Mouse (Mus musculus): ENCODE measurements around the gene Hist1h3c. TPM values are rescaled to one million over a fixed set of nuclear protein-coding genes. Genes with fewer than 3 reads are reported as not detected.
A peak's percentile ranks its signal among the peaks of the same experiment; 100 is the strongest.
"Not testable (repeated sequence)": the region's sequence is repeated elsewhere in the genome, so short reads cannot be mapped to it uniquely, and the experiment has no call there.

Hist1h3c gene
- polyA plus RNA-seq, 1 experiment from 2014 or later, result 1.4 TPM

GRCm38 (mm10) chr13:23757211-23757773 is 11.9 kb upstream of the Hist1h3c start:
- peak overlapping the region; percentile 66 for H3K4me2 ChIP-seq (replicated peaks; ENCODE audit: low read depth)
- no peaks in the 10 kb centered on the region for H3K27me3 ChIP-seq (replicated peaks; ENCODE audit: control insufficient read depth, insufficient read depth, low read length)
- no peaks in the 10 kb centered on the region for H3K9me3 ChIP-seq (ENCODE audit: control insufficient read depth)
- peak overlapping the region; percentile 74 for H3K27ac ChIP-seq (ENCODE audit: low read depth, low read length)
- WGBS, result under 1% methylated on average over 15 of the region's 23 CpGs
- H3K4me3 ChIP-seq (ENCODE audit: low read depth, low read length), result peak overlapping the region; percentile 36
- H3K4me1 ChIP-seq (replicated peaks; ENCODE audit: control insufficient read depth, insufficient read depth, low read length), result peaks cover 5% of the 10 kb centered on the region; the same call in 1 of the 2 replicates
- TF ChIP-seq CTCF (IDR thresholded peaks at IDR 0.05; ENCODE audit: low read depth), result no peak
- H3K9ac ChIP-seq (ENCODE audit: low read depth, low read length), result 0 out of 2 replicates have a peak overlapping the region, but pooled peaks have one; percentile 17
- H3K36me3 ChIP-seq (ENCODE audit: control insufficient read depth, insufficient read depth), result no peaks in the 10 kb centered on the region
- peak; percentile 23 for ATAC-seq

GRCm38 (mm10) chr13:23756790-23757189 is 11.4 kb upstream of the Hist1h3c start, which contains the start of gene Hist1h4b:
Gene Hist1h4b, plus strand, starts transcription at chr13:23757013.
- no peak; the same call in 1 of the 2 replicates for TF ChIP-seq CTCF (IDR thresholded peaks at IDR 0.05; ENCODE audit: low read depth)
- no peaks in the 10 kb centered on the region for H3K27me3 ChIP-seq (replicated peaks; ENCODE audit: control insufficient read depth, insufficient read depth, low read length)
- H3K36me3 ChIP-seq (ENCODE audit: control insufficient read depth, insufficient read depth), result no peaks in the 10 kb centered on the region
- no peaks in the 10 kb centered on the region for H3K9me3 ChIP-seq (ENCODE audit: control insufficient read depth)
- H3K4me2 ChIP-seq (replicated peaks; ENCODE audit: low read depth), result peak within 1 kb of the TSS; percentile 66
- under 1% methylated on average over 15 of the region's 22 CpGs for WGBS
- peaks cover 5% of the 10 kb centered on the region; the same call in 1 of the 2 replicates for H3K4me1 ChIP-seq (replicated peaks; ENCODE audit: control insufficient read depth, insufficient read depth, low read length)
- H3K27ac ChIP-seq (ENCODE audit: low read depth, low read length), result peak within 1 kb of the TSS; percentile 74
- ATAC-seq, result peak; percentile 71
- 0 out of 2 replicates have a peak within 1 kb of the TSS, but pooled peaks have one; percentile 17 for H3K9ac ChIP-seq (ENCODE audit: low read depth, low read length)
- peak within 1 kb of the TSS; percentile 36 for H3K4me3 ChIP-seq (ENCODE audit: low read depth, low read length)

- Histone ChIP-seq H3K27me3 (replicated peaks; ENCODE audit: control insufficient read depth, insufficient read depth, low read length) (no peaks in the 10 kb centered on the region), H3K4me2 (replicated peaks; ENCODE audit: low read depth) (no peak overlapping the region), H3K9ac (ENCODE audit: low read depth, low read length) (no peak overlapping the region), H3K27ac (ENCODE audit: low read depth, low read length) (no peak overlapping the region), H3K9me3 (ENCODE audit: control insufficient read depth) (no peaks in the 10 kb centered on the region), H3K36me3 (ENCODE audit: control insufficient read depth, insufficient read depth) (no peaks in the 10 kb centered on the region), H3K4me3 (ENCODE audit: low read depth, low read length) (no peak overlapping the region), H3K4me1 (replicated peaks; ENCODE audit: control insufficient read depth, insufficient read depth, low read length) (no peaks in the 10 kb centered on the region)
- no peak for TF ChIP-seq CTCF (IDR thresholded peaks at IDR 0.05; ENCODE audit: low read depth)
- ATAC-seq, result no peak
Measured at GRCm38 (mm10) chr13:23755000-23755399, 9.6 kb upstream of the Hist1h3c start.

GRCm38 (mm10) chr13:23753314-23754078 is 8.1 kb upstream of the Hist1h3c start:
- 52% methylated on average over 4 of the region's 4 CpGs for WGBS
- no peaks in the 10 kb centered on the region for H3K4me1 ChIP-seq (replicated peaks; ENCODE audit: control insufficient read depth, insufficient read depth, low read length)
- no peak overlapping the region for H3K9ac ChIP-seq (ENCODE audit: low read depth, low read length)
- H3K4me2 ChIP-seq (replicated peaks; ENCODE audit: low read depth), result no peak overlapping the region; the same call in 1 of the 2 replicates
- no peak for ATAC-seq
- no peaks in the 10 kb centered on the region for H3K27me3 ChIP-seq (replicated peaks; ENCODE audit: control insufficient read depth, insufficient read depth, low read length)
- H3K27ac ChIP-seq (ENCODE audit: low read depth, low read length), result no peak overlapping the region
- no peak for TF ChIP-seq CTCF (IDR thresholded peaks at IDR 0.05; ENCODE audit: low read depth)
- no peaks in the 10 kb centered on the region for H3K36me3 ChIP-seq (ENCODE audit: control insufficient read depth, insufficient read depth)
- H3K9me3 ChIP-seq (ENCODE audit: control insufficient read depth), result no peaks in the 10 kb centered on the region
- no peak overlapping the region for H3K4me3 ChIP-seq (ENCODE audit: low read depth, low read length)

GRCm38 (mm10) chr13:23752742-23753172 is 7.4 kb upstream of the Hist1h3c start:
- H3K4me1 ChIP-seq (replicated peaks; ENCODE audit: control insufficient read depth, insufficient read depth, low read length), result peaks cover 3% of the 10 kb centered on the region; the same call in 1 of the 2 replicates
- no peak for ATAC-seq
- no peak for TF ChIP-seq CTCF (IDR thresholded peaks at IDR 0.05; ENCODE audit: low read depth)
- H3K27ac ChIP-seq (ENCODE audit: low read depth, low read length), result no peak overlapping the region
- H3K36me3 ChIP-seq (ENCODE audit: control insufficient read depth, insufficient read depth), result no peaks in the 10 kb centered on the region
- H3K4me2 ChIP-seq (replicated peaks; ENCODE audit: low read depth), result peak overlapping the region; percentile 47
- H3K9ac ChIP-seq (ENCODE audit: low read depth, low read length), result no peak overlapping the region
- WGBS, result 8% methylated on average over 6 of the region's 6 CpGs
- no peaks in the 10 kb centered on the region for H3K27me3 ChIP-seq (replicated peaks; ENCODE audit: control insufficient read depth, insufficient read depth, low read length)
- H3K9me3 ChIP-seq (ENCODE audit: control insufficient read depth), result no peaks in the 10 kb centered on the region
- peak overlapping the region; percentile 20; the same call in 1 of the 2 replicates for H3K4me3 ChIP-seq (ENCODE audit: low read depth, low read length)

DNA sequence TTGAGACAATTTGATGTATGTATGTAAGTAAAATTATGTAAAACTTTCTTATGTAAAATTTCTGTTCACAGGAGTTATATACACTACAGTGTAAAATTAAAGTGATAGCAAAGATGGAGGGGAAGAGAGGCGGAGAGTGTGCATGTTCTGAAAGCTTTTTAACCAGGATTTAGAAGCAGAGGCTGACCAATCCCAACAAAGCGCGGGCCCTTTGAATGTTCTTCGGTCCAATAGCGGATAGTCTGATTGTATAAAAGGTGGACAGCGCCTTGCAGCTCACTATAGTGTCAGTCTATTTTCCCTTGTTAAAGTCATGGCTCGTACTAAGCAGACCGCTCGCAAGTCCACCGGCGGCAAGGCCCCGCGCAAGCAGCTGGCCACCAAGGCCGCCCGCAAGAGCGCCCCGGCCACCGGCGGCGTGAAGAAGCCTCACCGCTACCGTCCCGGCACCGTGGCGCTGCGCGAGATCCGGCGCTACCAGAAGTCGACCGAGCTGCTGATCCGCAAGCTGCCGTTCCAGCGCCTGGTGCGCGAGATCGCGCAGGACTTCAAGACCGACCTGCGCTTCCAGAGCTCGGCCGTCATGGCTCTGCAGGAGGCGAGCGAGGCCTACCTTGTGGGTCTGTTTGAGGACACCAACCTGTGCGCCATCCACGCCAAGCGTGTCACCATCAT is 6.8 kb upstream of the Hist1h3c start, which contains the start of gene Hist1h3b:
Hist1h3b (plus strand) TSS at position 201 of the 675 bp plus-strand sequence.
- not testable (repeated sequence) for H3K36me3 ChIP-seq (ENCODE audit: control insufficient read depth, insufficient read depth); H3K27me3 ChIP-seq (replicated peaks; ENCODE audit: control insufficient read depth, insufficient read depth, low read length); H3K9me3 ChIP-seq (ENCODE audit: control insufficient read depth); H3K9ac ChIP-seq (ENCODE audit: low read depth, low read length); H3K4me1 ChIP-seq (replicated peaks; ENCODE audit: control insufficient read depth, insufficient read depth, low read length)
- 0 out of 2 replicates have a peak, but pooled peaks have one; percentile 4 for TF ChIP-seq CTCF (IDR thresholded peaks at IDR 0.05; ENCODE audit: low read depth)
- under 1% methylated on average over 18 of the region's 47 CpGs for WGBS
- peak within 1 kb of the TSS; percentile 32 for H3K4me3 ChIP-seq (ENCODE audit: low read depth, low read length)
- H3K4me2 ChIP-seq (replicated peaks; ENCODE audit: low read depth), result peak within 1 kb of the TSS; percentile 72
- H3K27ac ChIP-seq (ENCODE audit: low read depth, low read length), result peak within 1 kb of the TSS; percentile 77
- ATAC-seq, result peak; percentile 71

Measured in intestine, postnatal 0 days (tissue).